Mouse (Mus musculus) heart, postnatal 0 days (tissue): Measurements from ENCODE around the gene Rac3.

Experiments used
- CTCF ChIP-seq: IDR thresholded peaks from 2 replicates; pipeline ENCODE4 v1.5.1; 2016; ENCODE audit warnings: antibody characterized with exemption, control low read depth, low read depth
- EP300 ChIP-seq: IDR thresholded peaks from 2 replicates; pipeline ENCODE4 v1.6.1; 2016; ENCODE audit warnings: antibody characterized with exemption, low read depth

DNA sequence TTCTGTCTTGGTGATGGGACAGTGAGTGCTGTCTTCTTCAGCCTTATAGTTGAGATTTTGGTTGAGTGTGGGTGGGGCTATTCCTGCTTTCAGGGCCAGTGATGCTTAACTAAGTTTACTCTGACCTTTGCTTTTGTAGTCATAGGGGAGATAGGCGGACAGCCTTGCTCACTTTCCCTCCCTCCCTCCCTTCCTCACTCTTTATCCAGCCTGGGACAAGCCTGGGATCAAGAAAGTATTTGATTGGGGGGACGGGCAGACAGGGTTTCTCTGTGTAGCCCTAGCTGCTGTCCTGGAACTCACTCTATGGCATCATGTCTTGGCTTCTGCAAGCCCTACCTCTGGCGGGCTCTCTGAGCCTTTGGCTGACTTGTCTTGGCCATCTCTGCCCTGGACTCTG lies 27.8 kb upstream of the Rac3 start:
- no peak for TF ChIP-seq CTCF
- TF ChIP-seq EP300, result no peak
